Mouse (Mus musculus): ENCODE measurements around the gene Mrpl53. TPM values are rescaled to one million over a fixed set of nuclear protein-coding genes. Genes with fewer than 3 reads are reported as not detected.

Mrpl53 gene
- polyA plus RNA-seq, 1 experiment from 2014 or later = 124 TPM

GRCm38 (mm10) chr6:83078324-83078858, 30.4 kb upstream of the Mrpl53 start:
- peak; percentile 93 for ATAC-seq (ENCODE audit: low FRiP score)
- Histone ChIP-seq H3K4me2 (replicated peaks) (peak overlapping the region; percentile 97), H3K4me1 (peaks cover 21% of the 10 kb centered on the region), H3K36me3 (peaks cover 22% of the 10 kb centered on the region), H3K9ac (peak overlapping the region; percentile 84), H3K9me3 (replicated peaks) (no peaks in the 10 kb centered on the region), H3K4me3 (peak overlapping the region; percentile 69), H3K27me3 (peaks cover 56% of the 10 kb centered on the region), H3K27ac (peak overlapping the region; percentile 84)
- WGBS = under 1% methylated on average over 46 of the region's 46 CpGs

- Histone ChIP-seq H3K27ac (no peak overlapping the region), H3K27me3 (peaks cover 56% of the 10 kb centered on the region), H3K36me3 (peaks cover 22% of the 10 kb centered on the region), H3K4me1 (peaks cover 30% of the 10 kb centered on the region), H3K9me3 (replicated peaks) (no peaks in the 10 kb centered on the region), H3K4me2 (replicated peaks) (no peak overlapping the region), H3K4me3 (no peak overlapping the region), H3K9ac (no peak overlapping the region)
- 90% methylated on average over 5 of the region's 5 CpGs for WGBS
- ATAC-seq (ENCODE audit: low FRiP score) = no peak
Measured at GRCm38 (mm10) chr6:83080210-83080609, 28.6 kb upstream of the Mrpl53 start.

- ATAC-seq (ENCODE audit: low FRiP score) = no peak
- Histone ChIP-seq H3K9ac (0 out of 2 replicates have a peak overlapping the region, but pooled peaks have one; percentile 23), H3K36me3 (peaks cover 22% of the 10 kb centered on the region), H3K27me3 (peaks cover 69% of the 10 kb centered on the region), H3K4me3 (no peak overlapping the region), H3K4me1 (peaks cover 36% of the 10 kb centered on the region), H3K9me3 (replicated peaks) (no peaks in the 10 kb centered on the region), H3K4me2 (replicated peaks) (no peak overlapping the region), H3K27ac (no peak overlapping the region)
- WGBS = 7% methylated on average over 5 of the region's 5 CpGs
Measured at GRCm38 (mm10) chr6:83083497-83083896, 25.3 kb upstream of the Mrpl53 start.

GRCm38 (mm10) chr6:83084477-83084876, 24.4 kb upstream of the Mrpl53 start:
- no peak overlapping the region for H3K9ac ChIP-seq
- H3K4me3 ChIP-seq = no peak overlapping the region
- H3K9me3 ChIP-seq (replicated peaks) = no peaks in the 10 kb centered on the region
- peaks cover 22% of the 10 kb centered on the region for H3K36me3 ChIP-seq
- no peak overlapping the region for H3K27ac ChIP-seq
- peaks cover 78% of the 10 kb centered on the region for H3K27me3 ChIP-seq
- no peak for ATAC-seq (ENCODE audit: low FRiP score)
- H3K4me1 ChIP-seq = peaks cover 29% of the 10 kb centered on the region
- WGBS = 4% methylated on average over 6 of the region's 6 CpGs
- H3K4me2 ChIP-seq (replicated peaks) = no peak overlapping the region

- Histone ChIP-seq H3K9me3 (replicated peaks) (no peaks in the 10 kb centered on the region), H3K9ac (no peak within 1 kb of the TSS), H3K4me2 (replicated peaks) (peak within 1 kb of the TSS; percentile 40), H3K27ac (no peak within 1 kb of the TSS), H3K36me3 (peaks cover 5% of the 10 kb centered on the region), H3K4me1 (peaks cover 21% of the 10 kb centered on the region), H3K4me3 (no peak within 1 kb of the TSS), H3K27me3 (peaks cover 94% of the 10 kb centered on the region)
- 3% methylated on average over 42 of the region's 42 CpGs for WGBS
- no peak for ATAC-seq (ENCODE audit: low FRiP score)
Measured at GRCm38 (mm10) chr6:83086121-83087035, 22.5 kb upstream of the Mrpl53 start, which contains the start of gene Lbx2. Gene Lbx2, plus strand, starts transcription at chr6:83086367.

- Histone ChIP-seq H3K4me1 (peaks cover 21% of the 10 kb centered on the region), H3K9ac (no peak overlapping the region), H3K27me3 (peaks cover 89% of the 10 kb centered on the region), H3K9me3 (replicated peaks) (no peaks in the 10 kb centered on the region), H3K4me2 (replicated peaks) (peak overlapping the region; percentile 40), H3K27ac (no peak overlapping the region), H3K4me3 (peak overlapping the region; percentile 18), H3K36me3 (no peaks in the 10 kb centered on the region)
- no peak for ATAC-seq (ENCODE audit: low FRiP score)
- 2% methylated on average over 47 of the region's 47 CpGs for WGBS
Measured at GRCm38 (mm10) chr6:83087205-83087925, 21.5 kb upstream of the Mrpl53 start.

- Histone ChIP-seq H3K27ac (no peak overlapping the region), H3K36me3 (no peaks in the 10 kb centered on the region), H3K9ac (no peak overlapping the region), H3K9me3 (replicated peaks) (no peaks in the 10 kb centered on the region), H3K27me3 (peaks cover 89% of the 10 kb centered on the region), H3K4me3 (peak overlapping the region; percentile 18), H3K4me2 (replicated peaks) (peak overlapping the region; percentile 40), H3K4me1 (peaks cover 21% of the 10 kb centered on the region)
- no peak for ATAC-seq (ENCODE audit: low FRiP score)
- 6% methylated on average over 9 of the region's 9 CpGs for WGBS
Measured at GRCm38 (mm10) chr6:83087926-83088260, 20.9 kb upstream of the Mrpl53 start.

- Histone ChIP-seq H3K4me1 (peaks cover 2% of the 10 kb centered on the region; the same call in 1 of the 2 replicates), H3K4me2 (replicated peaks) (no peak overlapping the region), H3K9ac (no peak overlapping the region), H3K4me3 (no peak overlapping the region), H3K9me3 (replicated peaks) (0 out of 2 replicates have a peak, but pooled peaks cover 3% of the 10 kb centered on the region), H3K36me3 (no peaks in the 10 kb centered on the region), H3K27ac (no peak overlapping the region), H3K27me3 (peaks cover 52% of the 10 kb centered on the region)
- 40% methylated on average over 6 of the region's 6 CpGs for WGBS
- no peak for ATAC-seq (ENCODE audit: low FRiP score)
Measured at GRCm38 (mm10) chr6:83092416-83093127, 16.3 kb upstream of the Mrpl53 start.

- Histone ChIP-seq H3K27me3 (peaks cover 28% of the 10 kb centered on the region), H3K4me2 (replicated peaks) (no peak overlapping the region), H3K27ac (no peak overlapping the region), H3K9ac (no peak overlapping the region), H3K4me1 (peaks cover 3% of the 10 kb centered on the region; the same call in 1 of the 2 replicates), H3K36me3 (no peaks in the 10 kb centered on the region), H3K4me3 (no peak overlapping the region), H3K9me3 (replicated peaks) (0 out of 2 replicates have a peak, but pooled peaks cover 3% of the 10 kb centered on the region)
- ATAC-seq (ENCODE audit: low FRiP score) = no peak
- 48% methylated on average over 6 of the region's 6 CpGs for WGBS
Measured at GRCm38 (mm10) chr6:83095968-83096367, 12.9 kb upstream of the Mrpl53 start.

GRCm38 (mm10) chr6:83098411-83098810, 10.4 kb upstream of the Mrpl53 start:
- H3K27ac ChIP-seq = no peak overlapping the region
- peaks cover 25% of the 10 kb centered on the region for H3K27me3 ChIP-seq
- 82% methylated on average over 2 of the region's 2 CpGs for WGBS
- no peaks in the 10 kb centered on the region for H3K36me3 ChIP-seq
- no peak overlapping the region for H3K4me2 ChIP-seq (replicated peaks)
- ATAC-seq (ENCODE audit: low FRiP score) = no peak
- no peak overlapping the region for H3K4me3 ChIP-seq
- no peak overlapping the region for H3K9ac ChIP-seq
- peaks cover 19% of the 10 kb centered on the region for H3K4me1 ChIP-seq
- H3K9me3 ChIP-seq (replicated peaks) = 0 out of 2 replicates have a peak, but pooled peaks cover 3% of the 10 kb centered on the region

- Histone ChIP-seq H3K9me3 (replicated peaks) (no peaks in the 10 kb centered on the region), H3K4me3 (peak within 1 kb of the TSS; percentile 76), H3K4me1 (peaks cover 20% of the 10 kb centered on the region), H3K9ac (peak within 1 kb of the TSS; percentile 84), H3K27ac (peak within 1 kb of the TSS; percentile 79), H3K27me3 (peaks cover 19% of the 10 kb centered on the region), H3K4me2 (replicated peaks) (peak within 1 kb of the TSS; percentile 100), H3K36me3 (no peaks in the 10 kb centered on the region)
- peak; percentile 91 for ATAC-seq (ENCODE audit: low FRiP score)
- 1% methylated on average over 25 of the region's 25 CpGs for WGBS
Measured at GRCm38 (mm10) chr6:83101316-83101687, 7.5 kb upstream of the Mrpl53 start, which contains the start of the genes Ccdc142 and Gm42688. Gene Ccdc142, plus strand, starts transcription at chr6:83101601. Gene Gm42688, plus strand, starts transcription at chr6:83101617.
